Mouse (Mus musculus): ENCODE results near the gene Dnaja3. TPM values are rescaled to one million over a fixed set of nuclear protein-coding genes. Genes with fewer than 3 reads are reported as not detected.

The Dnaja3 gene
- 48.8 and 50.6 TPM in 2 replicates for polyA plus RNA-seq (2012; rRNA removed)

DNA sequence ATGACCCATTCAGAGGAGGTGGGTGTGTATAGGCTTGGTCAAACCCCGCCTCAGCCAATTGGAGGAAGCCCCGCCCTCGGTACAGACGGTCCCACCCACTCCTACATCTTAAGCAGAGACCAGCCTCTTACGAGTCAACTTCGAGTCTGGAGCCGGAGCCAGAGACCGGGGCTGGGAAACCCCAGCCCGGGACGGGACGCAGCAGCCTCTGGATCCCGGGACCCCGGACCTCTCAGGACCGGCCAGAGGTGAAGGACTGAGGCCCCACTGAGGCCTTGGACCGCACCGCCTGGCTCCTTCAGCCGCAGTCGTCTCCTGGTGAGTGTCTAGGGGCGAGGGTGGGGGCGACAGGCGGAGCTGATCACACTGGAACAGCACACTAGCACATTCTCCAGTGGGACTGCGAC lies at the start of gene Dnaja3, which contains the start of gene Vasn:
TSS of gene Dnaja3 (plus strand) at position 159 of the 407 bp plus-strand sequence.
TSS of gene Vasn (plus strand) at position 111 of the 407 bp plus-strand sequence.
- H3K4me1 ChIP-seq (ENCODE audit: control insufficient read depth, insufficient read depth, low read length) = peaks cover 17% of the 10 kb centered on the region
- TF ChIP-seq CTCF (IDR thresholded peaks at IDR 0.05; ENCODE audit: extremely low read depth, insufficient read depth, low read length) = no peak
- peak; percentile 81 for TF ChIP-seq POLR2A (IDR thresholded peaks at IDR 0.05; ENCODE audit: extremely low read depth, insufficient read depth, low read length)
- peak within 1 kb of the TSS; percentile 32 for H3K27ac ChIP-seq (ENCODE audit: insufficient read depth, low read length)
- H3K4me3 ChIP-seq (ENCODE audit: insufficient read depth, low read length) = peak within 1 kb of the TSS; percentile 56

DNA sequence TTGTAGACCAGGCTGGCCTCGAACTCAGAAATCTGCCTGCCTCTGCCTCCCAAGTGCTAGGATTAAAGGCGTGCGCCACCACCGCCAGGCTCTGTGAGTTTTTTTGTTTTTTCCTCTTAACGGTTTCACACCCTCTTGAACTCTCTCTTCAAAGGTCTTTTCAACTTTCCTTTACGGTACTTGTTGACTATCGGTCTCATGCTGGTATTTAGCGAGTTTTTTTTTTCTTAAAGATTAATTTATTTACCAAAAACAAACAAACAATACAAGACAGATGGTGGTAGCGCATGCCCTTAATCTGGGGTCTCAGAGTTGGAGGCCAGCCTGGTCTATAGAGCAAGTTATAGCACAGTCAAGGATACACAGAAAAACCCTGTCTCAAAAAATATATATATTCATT lies 49.6 kb upstream of the Dnaja3 start:
- no peak overlapping the region for H3K4me3 ChIP-seq (ENCODE audit: insufficient read depth, low read length)
- TF ChIP-seq CTCF (IDR thresholded peaks at IDR 0.05; ENCODE audit: extremely low read depth, insufficient read depth, low read length) (no peak), POLR2A (IDR thresholded peaks at IDR 0.05; ENCODE audit: extremely low read depth, insufficient read depth, low read length) (no peak)
- H3K4me1 ChIP-seq (ENCODE audit: control insufficient read depth, insufficient read depth, low read length) = peaks cover 3% of the 10 kb centered on the region; the same call in 1 of the 2 replicates
- no peak overlapping the region for H3K27ac ChIP-seq (ENCODE audit: insufficient read depth, low read length)

DNA sequence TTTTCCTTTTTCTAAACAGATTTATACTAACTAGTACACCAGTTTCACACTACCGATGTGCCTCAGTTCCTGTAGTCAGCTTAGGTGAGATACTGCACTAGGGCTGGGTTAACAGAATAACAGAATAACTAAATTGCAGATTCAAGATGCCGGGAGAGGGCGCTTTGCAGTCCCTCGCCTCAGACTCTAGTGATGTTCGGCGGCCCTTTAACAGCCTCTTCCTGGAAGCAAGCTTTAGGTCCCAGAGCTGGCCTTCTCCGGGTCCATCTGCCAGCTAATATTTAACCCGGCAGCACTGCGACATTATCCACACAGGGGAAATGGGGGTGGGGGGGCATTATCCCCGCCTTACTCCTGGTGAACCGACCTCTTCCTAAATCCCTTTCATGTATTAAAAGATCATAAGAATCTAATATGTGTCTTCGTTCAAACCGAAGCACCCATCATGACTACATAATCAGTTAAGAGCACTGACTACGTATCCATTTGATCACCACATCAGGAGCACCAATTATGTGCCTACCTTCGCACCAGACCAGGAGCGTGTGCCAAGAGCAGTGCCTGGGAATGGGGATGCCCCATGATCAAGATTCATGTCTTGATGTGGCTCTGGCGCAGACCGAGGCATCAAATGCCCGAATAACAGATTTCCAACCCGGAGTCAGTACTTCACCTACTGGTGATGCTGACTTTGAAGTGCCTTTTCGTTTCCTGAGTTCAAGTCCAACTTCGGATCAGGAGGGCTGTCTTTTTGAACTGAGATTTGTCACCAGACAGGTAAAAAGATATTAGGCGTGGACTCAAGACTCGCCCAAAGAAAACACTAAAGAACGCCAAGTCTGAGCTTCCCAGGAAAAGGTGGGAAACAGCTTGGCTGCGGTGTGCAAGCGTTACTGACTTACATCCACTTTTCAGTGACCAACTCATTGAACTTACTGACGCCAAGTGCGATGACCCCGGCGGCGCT lies 46.6 kb upstream of the Dnaja3 start:
- peak; percentile 23; the same call in 1 of the 2 replicates for TF ChIP-seq CTCF (IDR thresholded peaks at IDR 0.05; ENCODE audit: extremely low read depth, insufficient read depth, low read length)
- no peak for TF ChIP-seq POLR2A (IDR thresholded peaks at IDR 0.05; ENCODE audit: extremely low read depth, insufficient read depth, low read length)
- H3K4me3 ChIP-seq (ENCODE audit: insufficient read depth, low read length) = peak overlapping the region; percentile 62
- H3K27ac ChIP-seq (ENCODE audit: insufficient read depth, low read length) = peak overlapping the region; percentile 74
- H3K4me1 ChIP-seq (ENCODE audit: control insufficient read depth, insufficient read depth, low read length) = peaks cover 3% of the 10 kb centered on the region; the same call in 1 of the 2 replicates

DNA sequence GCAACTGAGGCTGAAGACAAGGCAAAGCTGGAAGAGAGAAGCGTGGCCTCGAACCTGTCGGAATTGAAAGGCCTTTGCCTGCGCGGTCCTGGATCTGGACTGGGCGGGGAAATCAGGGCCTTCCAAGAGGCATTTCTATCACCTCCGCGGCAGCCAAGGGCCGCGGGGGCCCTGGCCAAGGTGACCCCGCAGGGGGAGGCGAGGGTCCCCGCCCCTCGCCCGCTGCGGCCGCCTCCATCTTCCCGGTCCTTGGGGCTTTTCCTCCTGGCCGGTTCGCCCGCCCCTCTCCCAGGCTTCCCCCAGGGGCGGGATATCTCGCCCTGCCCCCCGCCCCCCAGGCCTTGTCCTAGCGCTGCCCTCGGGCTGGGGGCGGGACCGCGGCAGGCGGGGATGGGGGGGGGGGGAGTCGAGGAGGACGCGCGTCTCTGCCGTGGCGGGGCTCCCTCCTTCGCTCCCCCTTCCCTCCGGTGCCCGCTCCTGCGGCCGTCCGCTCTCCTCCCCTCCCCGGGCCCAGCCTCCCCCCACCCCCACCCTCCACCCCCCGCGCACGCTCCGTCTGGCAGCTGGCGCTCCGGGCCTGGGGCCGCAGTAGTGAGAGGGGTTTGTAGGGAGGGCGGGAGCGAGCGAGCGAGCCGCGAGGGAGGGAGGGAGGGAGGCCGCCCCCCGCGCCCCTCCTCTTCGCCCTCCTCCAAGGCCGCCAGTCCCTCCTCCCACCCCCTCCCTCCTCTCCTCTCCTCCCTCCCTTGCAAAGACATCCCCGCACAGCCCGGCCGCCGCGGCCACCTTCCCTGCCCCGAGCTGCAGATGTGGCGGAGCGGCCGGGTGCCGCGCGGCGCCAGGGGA lies 45.6 kb upstream of the Dnaja3 start, which contains the start of gene Glis2:
TSS of gene Glis2 (plus strand) at position 743 of the 843 bp plus-strand sequence.
- Histone ChIP-seq H3K4me3 (ENCODE audit: insufficient read depth, low read length) (peak within 1 kb of the TSS; percentile 62), H3K27ac (ENCODE audit: insufficient read depth, low read length) (peak within 1 kb of the TSS; percentile 74), H3K4me1 (ENCODE audit: control insufficient read depth, insufficient read depth, low read length) (peaks cover 3% of the 10 kb centered on the region; the same call in 1 of the 2 replicates)
- no peak for TF ChIP-seq CTCF (IDR thresholded peaks at IDR 0.05; ENCODE audit: extremely low read depth, insufficient read depth, low read length)
- no peak for TF ChIP-seq POLR2A (IDR thresholded peaks at IDR 0.05; ENCODE audit: extremely low read depth, insufficient read depth, low read length)

DNA sequence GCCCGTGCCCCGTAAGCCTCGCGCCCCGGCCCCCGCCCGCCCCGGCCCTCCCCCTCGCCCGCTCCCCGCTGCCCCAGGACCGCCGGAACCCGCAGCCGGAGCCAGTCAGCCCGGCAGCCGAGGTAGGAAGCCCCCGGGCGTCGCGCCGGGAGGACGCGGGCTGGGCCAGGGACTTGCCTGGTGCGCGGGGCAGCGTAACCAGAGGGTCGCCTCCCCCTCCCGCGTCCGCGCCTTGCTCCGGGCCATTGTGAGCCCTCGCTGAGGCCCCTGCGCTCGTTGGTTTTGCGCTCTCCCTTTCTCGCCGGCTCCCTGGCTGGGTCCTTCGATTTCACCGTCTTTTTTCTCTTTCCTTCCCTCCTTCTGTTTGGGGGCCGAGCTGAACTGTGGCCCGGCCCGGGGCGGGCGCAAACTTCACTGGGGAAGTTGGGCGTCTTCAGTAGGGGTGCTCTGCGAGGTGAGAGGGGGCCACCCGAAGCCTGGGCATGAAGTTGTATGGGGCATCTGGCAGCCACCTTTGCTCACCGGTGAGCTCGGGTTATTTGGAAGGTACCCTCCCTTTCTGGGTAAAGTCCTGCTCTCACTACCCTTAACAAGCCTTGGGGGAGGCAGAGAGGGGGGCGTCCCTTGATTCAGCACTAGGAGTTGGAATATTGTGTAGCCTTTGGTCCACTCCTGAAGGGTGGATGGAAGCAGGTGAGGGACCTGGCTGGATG lies 44.8 kb upstream of the Dnaja3 start:
- peaks cover 3% of the 10 kb centered on the region; the same call in 1 of the 2 replicates for H3K4me1 ChIP-seq (ENCODE audit: control insufficient read depth, insufficient read depth, low read length)
- no peak overlapping the region; the same call in 1 of the 2 replicates for H3K27ac ChIP-seq (ENCODE audit: insufficient read depth, low read length)
- peak overlapping the region; percentile 62 for H3K4me3 ChIP-seq (ENCODE audit: insufficient read depth, low read length)
- TF ChIP-seq POLR2A (IDR thresholded peaks at IDR 0.05; ENCODE audit: extremely low read depth, insufficient read depth, low read length) (no peak), CTCF (IDR thresholded peaks at IDR 0.05; ENCODE audit: extremely low read depth, insufficient read depth, low read length) (no peak)

DNA sequence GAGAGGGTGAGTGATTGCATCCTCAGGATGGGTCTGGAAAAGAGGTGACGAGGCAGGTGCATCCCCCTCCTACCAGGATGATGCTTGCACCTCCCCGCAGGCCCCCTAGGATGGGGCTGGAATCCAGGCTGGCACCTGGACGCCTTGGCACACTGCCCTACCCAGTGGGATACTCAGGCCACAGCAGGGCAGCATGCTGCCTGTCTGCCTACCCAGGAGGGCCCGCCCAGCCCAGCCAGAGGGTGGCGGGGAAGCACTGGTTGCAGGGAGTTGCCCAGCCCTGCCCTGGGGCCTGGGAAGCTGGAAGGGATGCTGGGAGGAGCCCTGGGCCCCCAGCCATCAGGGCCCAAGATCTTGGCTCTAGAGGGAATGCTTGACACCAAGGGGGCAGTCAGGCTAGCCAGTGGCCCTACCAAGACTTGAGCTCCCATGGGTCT lies 44.2 kb upstream of the Dnaja3 start:
- peaks cover 3% of the 10 kb centered on the region; the same call in 1 of the 2 replicates for H3K4me1 ChIP-seq (ENCODE audit: control insufficient read depth, insufficient read depth, low read length)
- H3K27ac ChIP-seq (ENCODE audit: insufficient read depth, low read length) = no peak overlapping the region
- peak overlapping the region; percentile 62 for H3K4me3 ChIP-seq (ENCODE audit: insufficient read depth, low read length)
- TF ChIP-seq POLR2A (IDR thresholded peaks at IDR 0.05; ENCODE audit: extremely low read depth, insufficient read depth, low read length) (no peak), CTCF (IDR thresholded peaks at IDR 0.05; ENCODE audit: extremely low read depth, insufficient read depth, low read length) (no peak)

DNA sequence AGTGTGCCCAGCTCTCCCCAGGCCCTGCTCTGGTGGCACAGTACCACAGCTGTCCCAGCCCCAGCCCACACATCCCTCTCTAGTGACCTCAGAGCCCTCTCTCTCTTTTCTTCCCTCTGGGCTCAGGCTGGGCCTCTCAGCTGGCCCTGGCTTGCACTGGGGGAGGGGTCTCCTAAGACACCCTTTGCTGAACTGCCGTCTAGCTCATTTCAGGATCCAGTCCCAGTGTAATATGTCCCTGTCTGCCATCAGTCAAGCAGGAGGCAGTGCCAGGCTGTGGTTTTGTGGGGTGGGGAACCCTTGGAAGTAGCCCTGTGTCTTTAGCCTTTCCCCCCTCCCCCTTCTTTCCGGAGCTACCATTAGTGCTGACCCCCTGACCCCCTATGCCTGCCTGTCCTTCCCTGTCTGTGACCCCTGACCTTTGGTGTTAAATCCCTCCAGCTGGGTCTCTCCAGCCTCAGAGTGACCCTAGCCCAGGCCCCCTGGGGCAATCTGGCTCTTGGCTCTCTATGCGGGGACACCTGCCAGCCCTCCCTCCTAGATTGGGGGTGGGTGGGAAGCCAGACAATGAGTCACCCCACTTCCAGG lies 43.6 kb upstream of the Dnaja3 start:
- peak overlapping the region; percentile 62; the same call in 1 of the 2 replicates for H3K4me3 ChIP-seq (ENCODE audit: insufficient read depth, low read length)
- peaks cover 3% of the 10 kb centered on the region; the same call in 1 of the 2 replicates for H3K4me1 ChIP-seq (ENCODE audit: control insufficient read depth, insufficient read depth, low read length)
- no peak overlapping the region for H3K27ac ChIP-seq (ENCODE audit: insufficient read depth, low read length)
- TF ChIP-seq CTCF (IDR thresholded peaks at IDR 0.05; ENCODE audit: extremely low read depth, insufficient read depth, low read length) = no peak

DNA sequence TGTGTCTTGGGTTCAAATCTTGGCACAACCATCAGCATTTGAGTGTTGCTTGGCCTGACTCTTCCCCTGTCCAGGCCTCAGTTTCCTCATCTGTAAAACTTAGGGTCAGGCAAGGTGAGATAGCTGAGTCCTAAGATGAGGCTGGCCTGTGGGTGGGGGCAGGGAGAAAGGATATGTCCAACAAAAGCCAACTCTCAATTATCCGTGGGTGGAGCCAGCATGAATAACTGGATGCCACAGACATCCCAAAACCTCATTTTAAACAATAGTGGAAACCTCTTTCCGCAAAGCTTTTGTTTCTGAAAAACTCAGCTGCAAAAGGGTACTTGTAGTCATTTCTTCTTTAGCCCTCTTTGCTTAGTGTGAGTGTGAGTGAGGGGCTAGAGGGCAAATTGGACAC lies 43.0 kb upstream of the Dnaja3 start:
- no peak for TF ChIP-seq POLR2A (IDR thresholded peaks at IDR 0.05; ENCODE audit: extremely low read depth, insufficient read depth, low read length)
- TF ChIP-seq CTCF (IDR thresholded peaks at IDR 0.05; ENCODE audit: extremely low read depth, insufficient read depth, low read length) = no peak
- no peak overlapping the region for H3K27ac ChIP-seq (ENCODE audit: insufficient read depth, low read length)
- H3K4me3 ChIP-seq (ENCODE audit: insufficient read depth, low read length) = no peak overlapping the region
- H3K4me1 ChIP-seq (ENCODE audit: control insufficient read depth, insufficient read depth, low read length) = peaks cover 3% of the 10 kb centered on the region; the same call in 1 of the 2 replicates
